7 mouse cellular contexts compared by ENCODE assay signal in genomic region chr6:29649494-29650169, GRCm38 (mm10). TPM values are rescaled to one million over a fixed set of nuclear protein-coding genes. Genes with fewer than 3 reads are reported as not detected.
A peak's percentile ranks its signal among the peaks of the same experiment; 100 is the strongest.
DNase-seq lines count a peak whose midpoint lies in the region; ATAC-seq lines count a peak whose summit lies in the region.

No protein-coding gene starts in this region.

- DNase-seq in T-cell, adult 2 months (ENCODE audit: low spot score): peak; percentile 68
- peak; percentile 79 to 86 for DNase-seq in cerebellum, adult 18-20 months
- DNase-seq in forelimb bud, embryonic 11.5 days (ENCODE audit: low read depth, low spot score): peak; percentile 89
- peak; percentile 88 for DNase-seq in hindlimb bud, embryonic 11.5 days (ENCODE audit: extremely low spot score, low read depth, low spot score)
- DNase-seq in left cerebral cortex, adult 18-20 months (ENCODE audit: low spot score in 2 of 2): peak; percentile 91 to 95
- DNase-seq in spleen, adult 12 weeks (ENCODE audit: low spot score): peak; percentile 78

- peak; percentile 88 for ATAC-seq in megakaryocyte-erythroid progenitor cell, adult 5-6 weeks (replicated peaks; ENCODE audit: low FRiP score, low TSS enrichment, poor library complexity, severe bottlenecking)

RNA-seq across cellular contexts. Expression of gene Tnpo3, which starts 39.9 kb away (rescaled TPM):
- total RNA-seq in left cerebral cortex, adult 18-20 months (2021): 10 to 100 TPM; 65.1 to 73.0 TPM
- 117 and 122 TPM in 2 replicates for total RNA-seq in megakaryocyte-erythroid progenitor cell, adult 5-6 weeks (2014; fragmentation: Nextera tagmentation)
- 76.6 and 89.5 TPM in 2 replicates for total RNA-seq in megakaryocyte-erythroid progenitor cell, adult 5-6 weeks (2017)

RNA-seq across cellular contexts. Expression of gene Tspan33, which starts 44.4 kb away (rescaled TPM):
- 10 to 100 TPM; 23.1 to 25.9 TPM for total RNA-seq in left cerebral cortex, adult 18-20 months (2021)
- 88.1 and 106 TPM in 2 replicates for total RNA-seq in megakaryocyte-erythroid progenitor cell, adult 5-6 weeks (2014; fragmentation: Nextera tagmentation)
- total RNA-seq in megakaryocyte-erythroid progenitor cell, adult 5-6 weeks (2017): 36.2 and 60.3 TPM in 2 replicates

Comparison
In these comparisons a context has a peak if more than half of its experiments do, and no peak if none do; other contexts are left out.
1. Peak in every context shown above with its lines: DNase-seq and ATAC-seq.